Mouse (Mus musculus) neural tube, embryonic 13.5 days (tissue): Measurements from ENCODE around the gene Col1a1. TPM values are rescaled to one million over a fixed set of nuclear protein-coding genes. Genes with fewer than 3 reads are reported as not detected.

ENCODE experiments used
- ATAC-seq: fragments of 200-750 bp; cut with Nextera tagmentation; 2 replicates; pipeline ENCODE4 v1.8.0; 2017; ENCODE audit warnings: low read depth, mild to moderate bottlenecking, moderate TSS enrichment, moderate library complexity
- H3K27ac ChIP-seq: fragments of 300-500 bp; sonication (generic); replicated peaks from 2 replicates; pipeline ENCODE4 v1.5.1; 2015; ENCODE audit warnings: moderate library complexity, mild to moderate bottlenecking, inconsistent platforms
- H3K27me3 ChIP-seq: fragments of 300-500 bp; sonication (generic); 2 replicates; pipeline ENCODE4 v1.6.1; 2015; ENCODE audit warnings: mild to moderate bottlenecking, inconsistent platforms
- H3K36me3 ChIP-seq: fragments of 300-500 bp; sonication (generic); 2 replicates; pipeline ENCODE4 v1.6.1; 2015; ENCODE audit warnings: mild to moderate bottlenecking, inconsistent platforms
- H3K4me1 ChIP-seq: fragments of 300-500 bp; sonication (generic); replicated peaks from 2 replicates; pipeline ENCODE4 v1.6.1; 2015; ENCODE audit warnings: inconsistent platforms
- H3K4me2 ChIP-seq: fragments of 300-500 bp; sonication (generic); 2 replicates; pipeline ENCODE4 v1.6.1; 2015; ENCODE audit warnings: inconsistent platforms, mild to moderate bottlenecking, moderate library complexity
- H3K4me3 ChIP-seq: fragments of 300-500 bp; sonication (generic); 2 replicates; pipeline ENCODE4 v1.5.1; 2015; ENCODE audit warnings: mild to moderate bottlenecking, inconsistent platforms
- H3K9ac ChIP-seq: fragments of 300-500 bp; sonication (generic); 2 replicates; pipeline ENCODE4 v1.6.1; 2015; ENCODE audit warnings: moderate library complexity, mild to moderate bottlenecking, inconsistent platforms
- H3K9me3 ChIP-seq: fragments of 300-500 bp; sonication (generic); 2 replicates; pipeline ENCODE4 v1.6.1; 2016; ENCODE audit warnings: inconsistent platforms
- WGBS: fragments of 180-500 bp; shearing (Covaris S2); methylation state at CpG from one replicate; pipeline ENCODE4 v1.1.7; 2015; 5-methylcytosine and 5-hydroxymethylcytosine counted together
- polyA plus RNA-seq: library from polyadenylated mRNA; unstranded; fragments of >200 nt; fragmentation: Nextera tagmentation; extraction: Ambion mirVana; gene quantifications from 2 replicates; pipeline ENCODE4 v1.2.1, GENCODE M21; 2015

The Col1a1 gene
- polyA plus RNA-seq = 187 and 207 TPM in 2 replicates

- peak within 1 kb of the TSS; percentile 35 for H3K4me3 ChIP-seq
- no peaks in the 10 kb centered on the region for H3K9me3 ChIP-seq
- WGBS = 11% methylated on average over 19 of the region's 19 CpGs
- ATAC-seq = no peak
- peak within 1 kb of the TSS; percentile 18; the same call in 1 of the 2 replicates for H3K27ac ChIP-seq
- H3K4me2 ChIP-seq = peak within 1 kb of the TSS; percentile 59
- H3K9ac ChIP-seq = peak within 1 kb of the TSS; percentile 58
- H3K4me1 ChIP-seq = peaks cover 21% of the 10 kb centered on the region
- no peaks in the 10 kb centered on the region for H3K36me3 ChIP-seq
- peaks cover 84% of the 10 kb centered on the region for H3K27me3 ChIP-seq
Measured at GRCm38 (mm10) chr11:94936045-94936444, at the start of gene Col1a1. TSS of gene Col1a1 (plus strand) at chr11:94936224.

GRCm38 (mm10) chr11:94891155-94891554, 44.9 kb upstream of the Col1a1 start:
- Histone ChIP-seq H3K27me3 (no peaks in the 10 kb centered on the region), H3K9me3 (no peaks in the 10 kb centered on the region), H3K9ac (no peak overlapping the region), H3K27ac (no peak overlapping the region), H3K36me3 (no peaks in the 10 kb centered on the region), H3K4me1 (no peaks in the 10 kb centered on the region), H3K4me3 (no peak overlapping the region), H3K4me2 (no peak overlapping the region)
- no peak for ATAC-seq
- WGBS = 85% methylated on average over 6 of the region's 6 CpGs

DNA sequence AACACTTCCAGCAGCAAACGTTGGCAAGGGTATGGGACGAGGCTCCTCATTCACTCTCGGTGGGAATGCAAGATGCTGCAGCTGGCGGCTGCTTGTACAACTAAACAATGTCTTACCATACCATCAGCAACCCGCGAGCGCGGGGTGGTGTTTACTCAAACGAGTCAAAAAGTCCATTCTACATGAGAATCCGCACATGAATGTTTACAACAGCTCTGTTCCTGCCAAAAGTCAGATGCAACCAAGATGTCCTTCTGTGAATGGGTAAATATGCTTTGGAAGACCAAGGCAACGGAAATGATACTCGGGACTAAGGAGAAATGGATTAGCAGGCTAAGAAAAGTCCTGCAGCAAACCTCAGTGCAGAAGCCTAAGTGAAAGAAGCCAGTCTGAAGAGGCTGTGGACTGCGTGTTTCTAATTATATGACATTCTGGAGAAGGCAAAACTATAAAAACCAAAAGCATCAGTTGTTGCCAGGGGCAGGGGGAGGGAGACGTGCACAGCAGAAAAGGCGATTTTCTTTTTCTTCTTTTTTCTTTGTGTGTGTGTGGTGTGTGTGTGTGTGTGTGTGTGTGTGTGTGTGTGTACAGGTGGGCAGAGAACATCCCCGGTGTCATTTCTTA, 39.2 kb upstream of the Col1a1 start:
- no peaks in the 10 kb centered on the region for H3K4me1 ChIP-seq
- H3K9me3 ChIP-seq = no peaks in the 10 kb centered on the region
- H3K27me3 ChIP-seq = no peaks in the 10 kb centered on the region
- H3K27ac ChIP-seq = no peak overlapping the region
- H3K4me2 ChIP-seq = no peak overlapping the region
- H3K9ac ChIP-seq = no peak overlapping the region
- no peaks in the 10 kb centered on the region for H3K36me3 ChIP-seq
- H3K4me3 ChIP-seq = no peak overlapping the region
- WGBS = 79% methylated on average over 16 of the region's 16 CpGs
- ATAC-seq = no peak

DNA sequence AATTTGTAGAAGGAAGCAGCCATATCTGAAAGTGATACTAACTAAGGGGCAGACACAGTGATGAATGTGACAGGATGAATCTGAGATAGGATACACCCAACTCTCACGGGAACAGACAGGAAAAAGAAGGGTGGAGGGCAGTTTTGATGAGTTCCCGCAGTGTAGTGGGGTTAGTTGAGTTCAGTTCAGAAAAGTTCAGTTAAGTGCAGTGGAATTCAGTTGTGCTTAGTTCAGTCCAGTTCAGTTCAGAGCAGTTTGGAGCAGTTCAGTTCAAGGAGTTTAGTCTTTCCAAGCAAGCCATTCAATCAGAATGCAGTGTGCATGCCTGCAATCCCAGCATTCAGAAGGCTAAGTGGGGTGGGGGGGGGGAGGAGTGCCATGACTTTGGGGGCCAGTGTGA, 34.8 kb upstream of the Col1a1 start:
- WGBS = 79% methylated on average over 2 of the region's 2 CpGs

DNA sequence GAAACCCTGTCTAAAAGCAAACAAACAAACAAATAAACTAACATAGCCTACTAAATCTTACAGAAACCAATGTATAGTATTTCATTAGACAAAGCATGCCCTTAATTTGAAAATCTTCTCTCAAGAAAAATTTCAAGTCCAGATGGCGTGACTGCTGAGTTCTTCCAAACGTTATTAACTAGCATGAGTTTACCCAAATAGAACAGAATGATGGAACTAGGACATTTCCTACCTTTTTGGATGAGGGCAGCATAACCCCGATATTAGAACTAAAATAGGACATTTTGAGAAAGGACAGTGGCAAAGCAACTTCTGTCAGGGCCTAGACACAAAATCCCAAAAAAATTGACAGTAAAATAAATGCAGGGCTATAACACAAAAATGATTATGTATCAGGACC, 31.7 kb upstream of the Col1a1 start:
- Histone ChIP-seq H3K4me3 (no peak overlapping the region), H3K36me3 (no peaks in the 10 kb centered on the region), H3K9me3 (no peaks in the 10 kb centered on the region), H3K9ac (no peak overlapping the region), H3K4me2 (no peak overlapping the region), H3K27me3 (no peaks in the 10 kb centered on the region), H3K4me1 (no peaks in the 10 kb centered on the region), H3K27ac (no peak overlapping the region)
- WGBS = 92% methylated on average over 3 of the region's 3 CpGs
- ATAC-seq = no peak

More for the DNA sequence above, 34.8 kb upstream of the Col1a1 start:
- H3K27me3 ChIP-seq = no peaks in the 10 kb centered on the region
- H3K4me3 ChIP-seq = no peak overlapping the region
- no peaks in the 10 kb centered on the region for H3K4me1 ChIP-seq
- no peak overlapping the region for H3K9ac ChIP-seq
- no peaks in the 10 kb centered on the region for H3K9me3 ChIP-seq
- H3K27ac ChIP-seq = no peak overlapping the region
- no peak overlapping the region for H3K4me2 ChIP-seq
- ATAC-seq = no peak
- no peaks in the 10 kb centered on the region for H3K36me3 ChIP-seq

DNA sequence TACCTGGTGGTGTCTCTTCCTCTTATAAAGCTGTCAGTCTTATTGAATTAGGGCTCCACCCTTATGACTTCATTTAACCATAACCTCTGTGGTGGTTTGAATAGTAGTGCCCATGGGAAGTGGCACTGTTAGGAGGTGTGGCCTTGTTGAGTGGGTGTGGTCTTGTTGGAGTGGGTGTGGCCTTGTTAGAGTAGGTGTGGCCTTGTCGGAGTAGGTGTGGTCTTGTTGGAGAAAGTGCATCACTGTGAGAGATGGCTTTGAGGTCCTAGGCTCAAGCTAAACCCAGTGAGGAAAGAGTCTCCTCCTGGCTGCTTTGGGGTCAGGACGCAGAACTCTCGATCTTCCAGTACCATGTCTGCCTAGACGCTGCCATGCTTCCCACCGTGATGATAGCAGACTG, 25.1 kb upstream of the Col1a1 start:
- H3K9ac ChIP-seq = no peak overlapping the region
- H3K4me1 ChIP-seq = peaks cover 3% of the 10 kb centered on the region; the same call in 1 of the 2 replicates
- no peaks in the 10 kb centered on the region for H3K36me3 ChIP-seq
- 81% methylated on average over 5 of the region's 5 CpGs for whole genome bisulfite sequencing
- no peak overlapping the region for H3K4me3 ChIP-seq
- H3K27ac ChIP-seq = no peak overlapping the region
- no peaks in the 10 kb centered on the region for H3K9me3 ChIP-seq
- H3K27me3 ChIP-seq = no peaks in the 10 kb centered on the region
- ATAC-seq = no peak
- no peak overlapping the region for H3K4me2 ChIP-seq

GRCm38 (mm10) chr11:94912568-94912967, 23.5 kb upstream of the Col1a1 start:
- H3K27ac ChIP-seq = no peak overlapping the region
- 77% methylated on average over 3 of the region's 3 CpGs for WGBS
- no peak overlapping the region for H3K9ac ChIP-seq
- no peak for ATAC-seq
- H3K4me2 ChIP-seq = no peak overlapping the region
- H3K4me3 ChIP-seq = no peak overlapping the region
- H3K4me1 ChIP-seq = peaks cover 11% of the 10 kb centered on the region
- H3K36me3 ChIP-seq = no peaks in the 10 kb centered on the region
- no peaks in the 10 kb centered on the region for H3K27me3 ChIP-seq
- H3K9me3 ChIP-seq = no peaks in the 10 kb centered on the region

- no peak overlapping the region for H3K27ac ChIP-seq
- no peak for ATAC-seq
- H3K9me3 ChIP-seq = no peaks in the 10 kb centered on the region
- H3K4me2 ChIP-seq = no peak overlapping the region
- no peaks in the 10 kb centered on the region for H3K36me3 ChIP-seq
- no peaks in the 10 kb centered on the region for H3K27me3 ChIP-seq
- no peak overlapping the region for H3K9ac ChIP-seq
- no peak overlapping the region for H3K4me3 ChIP-seq
- WGBS = 77% methylated on average over 6 of the region's 6 CpGs
- H3K4me1 ChIP-seq = peaks cover 11% of the 10 kb centered on the region
Measured at GRCm38 (mm10) chr11:94913302-94914090, 22.5 kb upstream of the Col1a1 start.

GRCm38 (mm10) chr11:94915675-94916403, 20.2 kb upstream of the Col1a1 start:
- H3K9me3 ChIP-seq = no peaks in the 10 kb centered on the region
- no peak overlapping the region for H3K27ac ChIP-seq
- ATAC-seq = no peak
- H3K9ac ChIP-seq = no peak overlapping the region
- H3K4me1 ChIP-seq = peaks cover 11% of the 10 kb centered on the region
- 23% methylated on average over 12 of the region's 16 CpGs for WGBS
- H3K27me3 ChIP-seq = no peaks in the 10 kb centered on the region
- H3K36me3 ChIP-seq = no peaks in the 10 kb centered on the region
- H3K4me3 ChIP-seq = no peak overlapping the region
- no peak overlapping the region for H3K4me2 ChIP-seq

DNA sequence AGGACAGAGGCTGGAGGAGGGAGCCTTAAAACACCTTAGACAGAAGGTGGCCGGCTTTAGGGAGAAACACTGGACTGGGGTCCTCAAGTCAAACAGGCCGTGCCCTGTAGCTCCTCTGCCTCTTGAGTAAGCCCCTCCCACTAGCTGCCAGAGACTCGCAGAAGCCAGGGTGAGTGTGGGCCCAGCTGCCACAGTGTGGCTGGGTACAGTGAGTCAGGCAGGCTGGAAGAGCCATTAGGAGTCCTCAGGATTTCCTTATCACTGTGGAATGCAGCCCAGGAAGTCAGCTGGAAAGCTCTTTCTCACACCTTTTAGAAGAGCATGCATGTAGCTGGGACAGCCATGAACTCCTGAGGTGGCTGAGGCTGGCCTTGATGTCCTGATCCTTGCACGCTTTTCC, 19.5 kb upstream of the Col1a1 start:
- H3K9me3 ChIP-seq = no peaks in the 10 kb centered on the region
- no peak for ATAC-seq
- H3K4me2 ChIP-seq = no peak overlapping the region
- H3K9ac ChIP-seq = no peak overlapping the region
- H3K4me3 ChIP-seq = no peak overlapping the region
- no peak overlapping the region for H3K27ac ChIP-seq
- WGBS = 33% methylated on average over 4 of the region's 4 CpGs
- H3K4me1 ChIP-seq = peaks cover 11% of the 10 kb centered on the region
- no peaks in the 10 kb centered on the region for H3K36me3 ChIP-seq
- H3K27me3 ChIP-seq = no peaks in the 10 kb centered on the region

DNA sequence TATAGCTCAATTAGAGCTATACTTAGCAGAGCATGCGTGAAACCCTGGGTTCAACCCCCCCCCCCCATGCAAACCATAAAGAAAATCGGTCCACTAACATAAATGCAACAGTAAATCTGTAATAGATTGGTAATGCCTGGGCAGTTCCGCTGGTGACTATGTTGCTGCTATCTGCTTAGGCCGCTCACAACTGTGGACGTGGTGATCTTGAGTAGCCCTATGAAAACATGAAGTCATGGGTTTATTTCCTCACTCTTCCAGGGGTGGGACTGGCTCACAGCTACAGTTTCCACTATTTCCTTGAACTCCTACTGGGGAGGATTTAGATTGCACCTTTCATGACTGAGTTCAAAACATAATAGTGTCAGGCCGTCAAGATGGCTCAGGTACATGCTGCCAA, 18.3 kb upstream of the Col1a1 start:
- Histone ChIP-seq H3K27ac (no peak overlapping the region), H3K9ac (no peak overlapping the region), H3K4me1 (peaks cover 11% of the 10 kb centered on the region), H3K9me3 (no peaks in the 10 kb centered on the region), H3K36me3 (no peaks in the 10 kb centered on the region), H3K27me3 (no peaks in the 10 kb centered on the region), H3K4me3 (no peak overlapping the region), H3K4me2 (no peak overlapping the region)
- WGBS = 73% methylated on average over 6 of the region's 6 CpGs
- no peak for ATAC-seq

GRCm38 (mm10) chr11:94920996-94921401, 15.0 kb upstream of the Col1a1 start:
- no peak overlapping the region for H3K9ac ChIP-seq
- H3K36me3 ChIP-seq = no peaks in the 10 kb centered on the region
- no peak overlapping the region for H3K4me2 ChIP-seq
- no peak overlapping the region for H3K27ac ChIP-seq
- ATAC-seq = no peak
- H3K27me3 ChIP-seq = no peaks in the 10 kb centered on the region
- H3K4me3 ChIP-seq = no peak overlapping the region
- WGBS = 49% methylated on average over 6 of the region's 6 CpGs
- H3K9me3 ChIP-seq = no peaks in the 10 kb centered on the region
- H3K4me1 ChIP-seq = peaks cover 8% of the 10 kb centered on the region
